Mouse (Mus musculus): ENCODE measurements around the gene Stard9.

DNA sequence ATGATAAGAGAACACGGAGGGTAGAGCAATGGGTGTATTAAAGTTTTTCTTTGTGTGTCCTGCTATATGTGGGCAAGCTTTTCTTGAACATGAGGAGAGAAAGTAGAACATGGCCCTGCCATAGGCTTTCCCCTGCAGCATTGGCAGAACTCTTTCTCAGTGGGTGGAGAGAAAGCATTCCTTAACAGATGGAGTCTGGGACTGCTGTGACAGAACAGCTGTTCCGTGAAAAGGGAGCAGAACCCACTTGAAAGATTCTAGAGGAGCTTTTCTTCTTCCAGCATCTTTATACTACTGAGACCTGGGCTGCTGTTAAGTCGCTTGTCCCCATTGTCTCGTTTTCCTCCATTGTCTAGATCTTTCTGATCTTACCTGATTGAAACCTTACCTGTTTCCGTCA lies 39.2 kb upstream of the Stard9 start:
- TF ChIP-seq CTCF (conservative IDR thresholded peaks at IDR 0.05; ENCODE audit: low read length) (no peak), NANOG (IDR thresholded peaks at IDR 0.05; ENCODE audit: borderline replicate concordance, low read length) (no peak), POU5F1 (IDR thresholded peaks at IDR 0.05; ENCODE audit: borderline replicate concordance, low read length) (no peak)
